Mouse (Mus musculus) C2C12 (cell line): ENCODE measurements around the gene Mbd3.

Source experiments
- CEBPB ChIP-seq: IDR thresholded peaks from one replicate; pipeline ENCODE4 v1.6.1; 2011; ENCODE audit warnings: low read depth, mild to moderate bottlenecking, control low read depth, moderate library complexity
- CTCF ChIP-seq: IDR thresholded peaks from one replicate; pipeline ENCODE4 v1.5.1; 2011; ENCODE audit not compliant: control insufficient read depth, insufficient read depth, insufficient read length
- MAX ChIP-seq: IDR thresholded peaks from one replicate; pipeline ENCODE4 v1.6.1; 2011; ENCODE audit warnings: mild to moderate bottlenecking, control low read depth
- MYOD1 ChIP-seq: IDR thresholded peaks from one replicate; pipeline ENCODE4 v1.6.1; 2011; ENCODE audit warnings: low read depth; ENCODE audit not compliant: control insufficient read depth, insufficient read length
- USF1 ChIP-seq: IDR thresholded peaks from one replicate; pipeline ENCODE4 v1.6.1; 2011; ENCODE audit warnings: low read depth, mild to moderate bottlenecking, control low read depth, moderate library complexity

DNA sequence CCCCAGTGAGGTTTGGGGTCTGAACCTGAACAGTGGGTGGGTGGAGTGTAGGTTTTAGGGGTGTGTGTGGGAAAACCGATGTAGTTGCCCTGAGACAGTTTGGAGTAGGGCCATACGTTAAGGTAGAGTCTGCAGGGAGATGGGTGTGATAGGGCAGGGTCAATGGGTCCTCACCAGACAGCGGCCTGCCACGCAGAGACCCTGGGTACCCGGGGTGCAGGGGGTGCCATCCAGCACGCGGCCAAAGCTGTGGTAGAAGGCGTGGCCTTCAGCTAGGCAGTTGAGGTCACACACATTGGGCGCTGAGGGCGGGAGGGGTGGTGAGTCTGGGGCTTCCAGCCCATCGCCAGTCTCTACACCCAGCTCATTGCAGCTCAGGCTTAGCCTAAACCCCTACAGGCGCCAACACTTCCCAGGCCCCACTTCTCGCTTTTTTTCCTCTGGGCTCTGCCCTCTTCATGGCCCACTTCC is 55.9 kb downstream of the Mbd3 start:
- TF ChIP-seq CTCF (no peak), MAX (no peak), CEBPB (no peak), USF1 (no peak), MYOD1 (no peak)
